Mouse (Mus musculus) activated CD4-positive, CD25-positive, alpha-beta regulatory T cell, adult 9 weeks (primary cell): ENCODE data around the gene Ffar1. TPM values are rescaled to one million over a fixed set of nuclear protein-coding genes. Genes with fewer than 3 reads are reported as not detected.

Experiments used
- polyA plus RNA-seq: library from polyadenylated mRNA; unstranded; fragments of 100-300 nt; shearing (Covaris generic); gene quantifications from one replicate; pipeline ENCODE4 v1.2.1, GENCODE M21; 2017

Gene Ffar1
- not detected for polyA plus RNA-seq

GRCm38 (mm10) chr7:30861464-30861863, at the start of gene Ffar1:
Gene Ffar1 (minus strand): TSS chr7:30861564.

DNA sequence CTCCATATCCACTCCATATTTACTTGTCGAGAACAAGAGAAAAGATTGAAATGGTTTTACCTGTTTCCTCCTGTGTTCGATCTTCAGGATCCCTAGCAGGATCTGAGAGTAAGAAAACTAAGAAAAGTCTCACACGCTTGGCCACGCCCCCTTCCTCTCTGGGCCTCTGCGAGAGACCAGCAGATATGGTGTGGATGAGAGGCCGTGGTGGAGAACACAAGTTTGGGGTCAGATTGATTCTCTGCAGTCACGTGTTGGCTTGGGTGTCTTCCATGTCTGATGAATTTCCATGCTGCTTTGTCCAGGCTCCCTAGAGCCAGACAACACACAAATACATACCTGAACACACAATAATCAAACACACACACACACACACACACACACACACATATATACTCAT, 18.8 kb upstream of the Ffar1 start, which contains the start of gene Cd22:
Cd22 (minus strand) TSS at position 167 of the 400 bp plus-strand sequence.

GRCm38 (mm10) chr7:30856078-30856477, 5.3 kb downstream of the Ffar1 start, which contains the start of gene Ffar3:
Gene Ffar3 (minus strand): TSS chr7:30856178.

DNA sequence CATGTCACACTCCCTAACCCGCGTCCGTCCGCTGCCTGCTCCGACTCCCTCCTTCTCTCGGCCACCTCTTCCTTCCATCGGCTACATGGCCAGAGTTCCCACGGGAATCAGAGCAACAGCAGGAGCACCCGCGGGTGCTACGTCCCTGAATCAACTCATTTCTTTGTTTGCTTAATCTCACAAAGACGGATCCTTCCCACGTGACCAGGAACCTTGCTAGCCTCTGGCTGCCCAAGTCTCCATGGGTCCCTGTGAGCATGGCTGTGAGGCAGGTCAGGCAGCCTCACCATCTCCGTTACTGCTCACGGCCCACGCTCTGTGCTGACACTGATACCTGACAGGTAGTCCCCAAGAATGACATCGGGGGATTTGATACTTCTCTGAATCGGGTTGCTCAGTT, 37.7 kb downstream of the Ffar1 start, which contains the start of gene Ffar2:
Ffar2 (minus strand) TSS at position 101 of the 400 bp plus-strand sequence.

Other genes with a start within 250 kb of the Ffar1 start
- gene Upk1a, start 248.7 kb downstream of the Ffar1 start, polyA plus RNA-seq = 0.45 TPM
- 808 TPM for gene Cox6b1, start 235.4 kb downstream of the Ffar1 start, polyA plus RNA-seq
- gene Etv2, start 225.7 kb downstream of the Ffar1 start, polyA plus RNA-seq = not detected
- gene Rbm42, start 211.2 kb downstream of the Ffar1 start, polyA plus RNA-seq = 206 TPM
- gene Haus5, start 196.6 kb downstream of the Ffar1 start, polyA plus RNA-seq = 31.3 TPM
- gene Pmis2, start 190.0 kb downstream of the Ffar1 start, polyA plus RNA-seq = not detected
- gene 2200002J24Rik, start 162.6 kb downstream of the Ffar1 start, polyA plus RNA-seq = not detected
- not detected for gene Atp4a, start 149.4 kb downstream of the Ffar1 start, polyA plus RNA-seq
- 109 TPM for gene Tmem147, start 132.0 kb downstream of the Ffar1 start, polyA plus RNA-seq
- gene Gapdhs, start 117.9 kb downstream of the Ffar1 start, polyA plus RNA-seq = 0.32 TPM
- gene Sbsn, start 110.1 kb downstream of the Ffar1 start, polyA plus RNA-seq = 1.5 TPM
- not detected for gene Dmkn, start 97.8 kb downstream of the Ffar1 start, polyA plus RNA-seq
- gene Krtdap, start 73.7 kb downstream of the Ffar1 start, polyA plus RNA-seq = not detected
- gene Ffar2, start 37.8 kb downstream of the Ffar1 start, polyA plus RNA-seq = not detected
- gene Ffar3, start 5.4 kb downstream of the Ffar1 start, polyA plus RNA-seq = not detected
- 16.4 TPM for gene Cd22, start 18.8 kb upstream of the Ffar1 start, polyA plus RNA-seq
- gene Mag, start 53.3 kb upstream of the Ffar1 start, polyA plus RNA-seq = not detected
- gene Hamp2, start 63.1 kb upstream of the Ffar1 start, polyA plus RNA-seq = not detected
- gene Hamp, start 82.5 kb upstream of the Ffar1 start, polyA plus RNA-seq = not detected
- gene Usf2, start 95.2 kb upstream of the Ffar1 start, polyA plus RNA-seq = 7.3 TPM
- 4.5 TPM for gene Lsr, start 111.9 kb upstream of the Ffar1 start, polyA plus RNA-seq
- 1.1 TPM for gene Fam187b, start 112.2 kb upstream of the Ffar1 start, polyA plus RNA-seq
- 1,832 TPM for gene Fxyd5, start 180.9 kb upstream of the Ffar1 start, polyA plus RNA-seq
- gene Fxyd7, start 189.9 kb upstream of the Ffar1 start, polyA plus RNA-seq = not detected
- gene Fxyd1, start 195.6 kb upstream of the Ffar1 start, polyA plus RNA-seq = not detected
- 0.16 TPM for gene Lgi4, start 197.8 kb upstream of the Ffar1 start, polyA plus RNA-seq
- not detected for gene Fxyd3, start 215.1 kb upstream of the Ffar1 start, polyA plus RNA-seq